Mouse (Mus musculus): Measurements from ENCODE around the gene Etfb.
A peak's percentile ranks its signal among the peaks of the same experiment; 100 is the strongest.

Etfb gene

GRCm38 (mm10) chr7:43449811-43450210 lies 5.9 kb downstream of the Etfb start:
- DNase-seq (ENCODE audit: low spot score): no peak

GRCm38 (mm10) chr7:43451726-43452125 lies 7.8 kb downstream of the Etfb start:
- no peak for DNase-seq (ENCODE audit: low spot score)

- no peak for DNase-seq (ENCODE audit: low spot score)
Observed at GRCm38 (mm10) chr7:43452609-43453008, 8.7 kb downstream of the Etfb start.

DNA sequence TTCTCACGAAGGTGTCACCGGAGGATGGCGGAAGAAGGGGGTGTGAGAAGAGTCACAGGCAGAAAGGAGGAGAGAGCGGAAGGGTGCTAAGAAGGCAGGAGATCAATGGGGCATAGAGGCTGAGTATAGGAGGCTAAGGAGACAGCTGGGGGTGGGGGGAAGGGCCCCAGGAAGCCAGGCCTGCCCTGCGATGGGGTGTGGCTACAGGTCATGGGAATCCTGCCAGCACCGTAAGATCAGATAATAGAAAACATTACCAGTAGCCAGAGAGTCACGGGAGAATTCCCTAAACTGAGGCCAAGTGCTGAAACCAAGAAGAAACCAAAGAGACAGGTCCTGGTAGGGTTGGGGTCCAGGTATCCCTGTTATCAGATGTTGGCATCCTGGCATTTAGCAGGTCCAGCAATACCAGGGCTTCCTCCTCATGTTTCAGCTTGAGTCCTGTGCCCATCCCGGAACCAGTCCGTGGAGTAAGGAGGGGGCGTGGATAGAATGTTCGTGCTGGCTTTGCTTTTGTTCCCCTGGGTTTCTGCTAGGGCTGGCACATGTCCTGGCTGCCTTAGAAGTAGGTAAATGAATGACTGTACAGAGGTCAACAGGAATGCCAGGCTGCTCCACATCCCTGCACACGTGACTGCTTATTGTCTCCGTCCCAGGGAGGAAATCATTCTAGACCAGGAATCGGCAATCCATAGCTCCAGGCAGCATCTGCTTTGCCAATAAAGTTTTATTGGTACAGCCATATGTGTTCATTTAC lies 9.9 kb downstream of the Etfb start:
- DNase-seq (ENCODE audit: low spot score): no peak

GRCm38 (mm10) chr7:43454371-43454770 lies 10.5 kb downstream of the Etfb start:
- DNase-seq (ENCODE audit: low spot score): peak; percentile 71

DNA sequence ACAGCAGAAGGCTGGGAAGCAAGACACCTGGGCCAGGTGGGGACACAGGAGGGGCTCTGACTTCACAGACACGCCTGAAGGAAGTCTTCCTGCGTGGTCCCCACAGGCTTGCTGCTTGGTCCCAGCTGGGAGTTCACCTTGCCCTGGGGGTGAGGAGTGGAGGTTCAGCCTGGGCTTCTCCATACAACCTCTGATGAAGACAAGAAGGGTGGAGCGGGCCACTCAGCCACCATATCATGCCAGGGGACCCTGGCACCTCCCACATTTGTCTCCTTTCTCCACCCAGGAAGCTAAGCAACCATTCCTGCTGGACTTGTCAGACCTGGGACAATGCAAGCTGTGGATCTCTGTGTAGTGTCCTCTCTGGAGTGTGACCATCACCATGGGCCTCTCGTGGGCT lies 19.0 kb downstream of the Etfb start, which contains the start of gene Vsig10l:
TSS of gene Vsig10l (plus strand) at position 301 of the 400 bp plus-strand sequence.
- DNase-seq (ENCODE audit: low spot score): no peak

DNA sequence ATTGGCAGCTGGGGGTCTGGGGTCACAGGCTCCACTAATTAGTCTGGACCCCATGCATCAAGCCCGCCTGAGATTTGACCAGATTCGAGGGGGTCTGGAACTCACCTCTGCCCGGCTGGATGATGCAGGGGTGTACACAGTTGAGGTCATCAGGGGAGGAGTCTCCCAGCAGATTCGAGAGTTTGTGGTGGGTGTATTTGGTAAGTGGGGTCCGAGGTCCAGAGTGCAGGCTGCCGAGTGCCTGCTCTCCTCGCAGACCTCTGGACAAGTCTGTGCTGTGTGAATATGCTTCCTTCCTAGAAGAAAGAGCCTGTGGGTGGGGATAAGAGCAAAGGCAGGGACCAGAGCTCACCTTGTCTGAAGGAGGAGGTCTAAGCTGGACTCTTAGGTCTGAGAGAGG lies 20.1 kb downstream of the Etfb start:
- no peak for DNase-seq (ENCODE audit: low spot score)

GRCm38 (mm10) chr7:43464864-43465343 lies 21.0 kb downstream of the Etfb start:
- DNase-seq (ENCODE audit: low spot score): no peak

- peak; percentile 91 for DNase-seq (ENCODE audit: low spot score)
Observed at GRCm38 (mm10) chr7:43465344-43466098, 21.6 kb downstream of the Etfb start.

- peak; percentile 73 for DNase-seq (ENCODE audit: low spot score)
Observed at GRCm38 (mm10) chr7:43466099-43466694, 22.3 kb downstream of the Etfb start.

GRCm38 (mm10) chr7:43470373-43470772 lies 26.5 kb downstream of the Etfb start:
- DNase-seq (ENCODE audit: low spot score): no peak

GRCm38 (mm10) chr7:43475706-43476105 lies 31.8 kb downstream of the Etfb start:
- DNase-seq (ENCODE audit: low spot score): no peak

DNA sequence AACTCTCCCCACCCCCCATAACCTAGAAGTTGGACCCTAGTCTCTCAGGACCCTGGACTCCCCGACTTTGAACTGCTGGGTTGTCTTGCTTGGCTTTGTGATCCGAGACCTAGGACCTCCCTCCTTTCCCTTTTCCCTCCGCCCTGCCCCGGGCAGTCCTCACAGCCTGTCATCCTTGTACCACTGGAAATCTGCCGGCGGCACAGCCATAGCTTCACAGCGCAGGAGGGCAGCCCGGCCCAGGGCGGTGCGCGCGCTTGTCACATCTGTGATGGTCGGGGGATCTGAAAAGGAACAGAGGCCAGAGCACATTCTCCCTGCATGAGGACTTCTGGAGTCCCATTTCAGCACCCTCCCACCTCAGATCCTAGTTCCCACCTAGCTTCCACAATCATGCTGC lies 32.5 kb downstream of the Etfb start:
- DNase-seq (ENCODE audit: low spot score): no peak

DNA sequence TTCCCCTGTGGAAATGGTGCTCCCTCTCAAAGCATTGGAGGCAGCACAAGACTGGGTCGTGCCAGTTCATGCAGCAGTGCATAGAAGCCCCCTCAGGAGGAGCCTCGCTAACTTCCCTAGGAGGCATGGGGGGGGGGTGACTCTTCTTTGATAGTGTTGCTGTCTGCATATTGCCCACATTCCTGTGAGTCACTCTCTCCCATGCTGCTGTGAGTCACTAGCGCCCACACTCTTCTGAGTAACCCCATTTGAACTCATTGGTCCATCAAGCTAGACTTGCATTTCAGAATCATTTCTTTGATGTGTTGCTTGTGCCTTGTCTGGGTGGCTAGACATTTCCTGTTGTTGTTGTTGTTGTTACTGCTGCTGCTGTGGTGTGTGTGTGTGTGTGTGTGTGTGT lies 37.3 kb downstream of the Etfb start:
- no peak for DNase-seq (ENCODE audit: low spot score)

DNA sequence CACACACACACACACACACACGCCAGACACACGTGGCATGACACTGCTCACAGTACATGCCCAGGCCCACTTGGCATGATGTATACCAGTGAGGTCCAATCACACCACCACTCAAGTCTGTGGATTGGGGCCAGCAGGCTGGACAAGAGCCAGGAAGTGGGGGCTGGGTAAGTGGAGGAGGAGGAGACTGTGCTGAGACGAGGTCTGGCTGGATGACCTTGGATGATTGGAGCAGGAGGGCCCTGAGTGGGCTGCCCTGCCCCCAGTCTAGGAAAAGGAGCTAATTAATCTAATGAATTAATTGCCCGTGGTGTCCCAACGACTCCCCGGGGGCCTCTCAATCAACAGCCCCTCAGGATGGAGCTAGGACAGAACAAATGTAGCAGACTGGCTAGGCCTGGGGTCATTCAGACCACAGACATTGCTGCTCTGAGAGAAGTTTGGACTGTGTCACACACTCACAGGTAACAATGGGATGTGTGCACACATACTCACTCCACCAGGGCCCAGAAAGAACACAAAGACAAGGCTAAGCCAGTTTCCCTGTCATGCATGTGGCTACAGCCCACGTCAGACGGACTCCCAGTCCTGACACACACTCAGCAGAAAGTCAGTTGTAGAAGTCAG lies 38.3 kb downstream of the Etfb start:
- DNase-seq (ENCODE audit: low spot score): no peak

DNA sequence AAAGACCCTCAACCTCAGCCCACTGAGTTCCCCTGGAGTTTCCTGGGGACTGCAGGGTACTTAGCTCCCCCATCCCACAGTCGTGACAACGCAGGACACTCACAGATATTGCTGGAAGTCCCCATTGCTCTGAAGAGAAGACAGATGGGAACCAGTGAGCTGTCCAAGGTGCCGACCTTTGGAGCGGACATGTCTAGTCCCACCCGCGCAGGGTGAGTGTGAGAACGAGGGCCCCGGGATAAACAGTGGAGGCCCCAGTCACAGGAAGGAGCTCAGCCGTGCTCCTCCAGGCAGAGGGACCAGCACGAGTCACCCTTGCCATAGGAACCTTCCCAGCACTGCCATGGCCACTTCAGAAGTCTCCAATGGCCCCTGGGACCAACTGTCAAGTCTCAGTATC lies 39.4 kb downstream of the Etfb start:
- DNase-seq (ENCODE audit: low spot score): peak; percentile 22

- DNase-seq (ENCODE audit: low spot score): no peak
Observed at GRCm38 (mm10) chr7:43488646-43489045, 44.8 kb downstream of the Etfb start.

DNA sequence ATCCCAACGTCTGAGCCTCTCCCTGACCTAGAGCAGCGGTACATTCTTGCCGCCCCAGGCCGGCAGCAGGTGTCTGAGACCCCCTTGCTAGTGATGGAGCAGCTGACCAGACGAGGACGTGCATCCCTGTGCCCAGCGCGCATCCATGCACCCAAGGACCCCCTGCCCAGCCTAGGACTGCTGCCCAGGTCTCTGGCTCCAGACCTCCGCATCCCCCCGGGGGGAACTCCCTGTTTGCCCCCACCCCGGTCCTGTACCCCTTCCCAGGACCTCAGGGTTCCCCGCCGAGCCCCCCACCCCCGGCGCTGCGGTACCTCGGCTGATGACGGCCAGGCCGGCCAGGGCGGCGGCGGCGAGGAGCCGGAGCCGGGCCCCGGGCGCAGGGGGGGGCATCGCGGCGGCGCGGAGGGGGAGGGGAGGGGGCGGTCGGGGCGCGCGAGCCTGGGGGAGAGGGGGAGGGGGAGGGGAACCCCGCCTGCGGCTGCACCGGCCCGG lies 45.8 kb downstream of the Etfb start, which contains the start of gene Iglon5:
TSS of gene Iglon5 (minus strand) at position 445 of the 495 bp plus-strand sequence.
- no peak for DNase-seq (ENCODE audit: low spot score)

GRCm38 (mm10) chr7:43490182-43490584 lies 46.3 kb downstream of the Etfb start:
- DNase-seq (ENCODE audit: low spot score): peak; percentile 39

GRCm38 (mm10) chr7:43490861-43491260 lies 47.0 kb downstream of the Etfb start:
- DNase-seq (ENCODE audit: low spot score): no peak

GRCm38 (mm10) chr7:43495343-43496021 lies 51.6 kb downstream of the Etfb start:
- DNase-seq (ENCODE audit: low spot score): no peak
